Mouse (Mus musculus) hindbrain, embryonic 14.5 days (tissue): ENCODE measurements around the gene Rps6kc1. TPM values are rescaled to one million over a fixed set of nuclear protein-coding genes. Genes with fewer than 3 reads are reported as not detected.

ENCODE experiments used
- ATAC-seq: fragments of 200-750 bp; cut with Nextera tagmentation; 2 replicates; pipeline ENCODE4 v1.8.0; 2017; ENCODE audit warnings: moderate number of reproducible peaks, mild to moderate bottlenecking, moderate TSS enrichment, moderate library complexity; ENCODE audit not compliant: low FRiP score
- DNase-seq: peaks from one replicate; pipeline ENCODE4 v3.0.0-alpha.2; 2015; ENCODE audit warnings: low spot score
- H3K27ac ChIP-seq: fragments of 300-500 bp; sonication (generic); 2 replicates; pipeline ENCODE4 v1.5.1; 2014; ENCODE audit warnings: mild to moderate bottlenecking, moderate library complexity
- H3K27me3 ChIP-seq: fragments of 300-500 bp; sonication (generic); 2 replicates; pipeline ENCODE4 v1.6.1; 2014; ENCODE audit warnings: mild to moderate bottlenecking, low read length, mixed read lengths; ENCODE audit not compliant: control insufficient read depth, insufficient read depth
- H3K36me3 ChIP-seq: fragments of 300-500 bp; sonication (generic); replicated peaks from 2 replicates; pipeline ENCODE4 v1.6.1; 2014; ENCODE audit not compliant: control insufficient read depth, insufficient read depth
- H3K4me1 ChIP-seq: fragments of 300-500 bp; sonication (generic); replicated peaks from 2 replicates; pipeline ENCODE4 v1.6.1; 2014; ENCODE audit warnings: antibody characterized with exemption, low read length, mixed read lengths; ENCODE audit not compliant: control insufficient read depth, insufficient read depth
- H3K4me2 ChIP-seq: fragments of 300-500 bp; sonication (generic); replicated peaks from 2 replicates; pipeline ENCODE4 v1.6.1; 2014; ENCODE audit warnings: mild to moderate bottlenecking, moderate library complexity
- H3K4me3 ChIP-seq: fragments of 300-500 bp; sonication (generic); replicated peaks from 2 replicates; pipeline ENCODE4 v1.5.1; 2014; ENCODE audit warnings: mild to moderate bottlenecking, low read length
- H3K9ac ChIP-seq: fragments of 300-500 bp; sonication (generic); 2 replicates; pipeline ENCODE4 v1.6.1; 2014
- H3K9me3 ChIP-seq: fragments of 300-500 bp; sonication (generic); 2 replicates; pipeline ENCODE4 v1.6.1; 2016; ENCODE audit warnings: low read length; ENCODE audit not compliant: control insufficient read depth
- WGBS: fragments of 180-500 bp; shearing (Covaris S2); extraction: QIAGEN DNeasy Blood & Tissue Kit; methylation state at CpG from one replicate; pipeline ENCODE4 v1.1.7; 2014; 5-methylcytosine and 5-hydroxymethylcytosine counted together
- polyA plus RNA-seq: library from polyadenylated mRNA; unstranded; fragments of >200 nt; fragmentation: Nextera tagmentation; extraction: Ambion mirVana; gene quantifications from 2 replicates; pipeline ENCODE4 v1.2.1, GENCODE M21; 2014

The Rps6kc1 gene
- polyA plus RNA-seq, 1 experiment from 2014 or later: 27.7 TPM

DNA sequence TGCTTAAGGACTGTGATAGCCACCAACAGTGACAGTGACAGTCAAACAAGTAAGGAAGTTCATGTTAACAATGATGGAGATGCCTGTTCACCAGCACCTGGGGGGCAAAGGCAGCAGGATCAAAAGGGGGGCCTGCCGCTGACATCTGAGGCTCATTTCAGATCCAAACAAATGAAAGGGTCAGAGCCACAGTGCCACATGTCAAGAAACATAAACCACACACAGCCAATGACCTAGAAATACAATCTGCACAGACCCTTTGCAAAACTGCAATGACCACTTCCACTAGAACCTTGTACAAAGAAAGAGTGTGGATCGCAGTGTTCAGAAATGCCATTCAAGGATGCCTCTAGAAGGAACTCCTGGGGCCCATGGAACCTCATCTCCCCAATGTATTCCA, 23.5 kb downstream of the Rps6kc1 start:
- Histone ChIP-seq H3K27me3 (no peaks in the 10 kb centered on the region), H3K4me2 (no peak overlapping the region), H3K27ac (no peak overlapping the region), H3K4me1 (no peaks in the 10 kb centered on the region), H3K4me3 (no peak overlapping the region), H3K9me3 (no peaks in the 10 kb centered on the region), H3K36me3 (peaks cover 66% of the 10 kb centered on the region), H3K9ac (no peak overlapping the region)
- WGBS: 92% methylated on average over 2 of the region's 2 CpGs
- DNase-seq (no peak), ATAC-seq (no peak)

DNA sequence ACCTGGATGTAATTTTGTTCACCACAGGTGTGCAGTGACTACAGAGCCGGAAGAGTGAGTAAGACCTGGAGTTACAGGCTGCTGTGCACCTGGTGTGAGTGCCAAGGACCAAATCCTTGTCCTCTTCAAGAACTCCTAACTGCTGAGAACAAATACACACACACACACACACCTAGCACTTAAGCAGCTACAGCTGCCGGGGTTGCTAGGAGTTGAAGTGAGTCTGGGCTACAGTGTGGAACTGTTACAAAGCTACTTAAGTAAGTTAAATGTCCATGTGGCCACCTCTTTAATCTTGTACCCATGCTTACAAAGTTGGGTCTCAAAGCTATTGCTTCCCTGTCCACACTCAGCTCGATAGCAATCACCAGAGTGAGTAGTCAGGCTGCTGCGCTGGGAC, 25.6 kb downstream of the Rps6kc1 start:
- H3K27ac ChIP-seq: no peak overlapping the region
- H3K36me3 ChIP-seq: peaks cover 57% of the 10 kb centered on the region
- WGBS: 90% methylated on average over 4 of the region's 4 CpGs
- no peak overlapping the region for H3K4me3 ChIP-seq
- H3K27me3 ChIP-seq: no peaks in the 10 kb centered on the region
- H3K4me1 ChIP-seq: no peaks in the 10 kb centered on the region
- DNase-seq (no peak), ATAC-seq (no peak)
- H3K9ac ChIP-seq: no peak overlapping the region
- H3K9me3 ChIP-seq: no peaks in the 10 kb centered on the region
- H3K4me2 ChIP-seq: no peak overlapping the region

DNA sequence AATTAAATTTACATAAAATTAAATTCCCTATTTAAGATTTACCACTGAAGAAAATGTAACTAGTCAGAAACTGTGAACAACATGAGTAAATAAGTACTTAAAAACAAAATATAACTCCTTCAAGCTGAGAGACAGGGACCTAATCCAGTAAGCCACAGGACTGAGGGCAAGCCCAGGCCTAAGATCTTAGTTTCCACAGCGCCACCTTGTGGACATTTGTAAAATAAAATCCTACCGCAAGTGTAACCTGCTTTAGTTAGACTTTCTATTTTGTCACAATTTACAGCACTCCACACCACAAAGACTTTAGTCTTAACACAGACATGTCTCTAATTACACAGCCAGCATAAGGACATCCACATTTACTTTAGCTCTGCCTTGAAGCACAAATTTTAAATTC, 30.1 kb downstream of the Rps6kc1 start:
- Histone ChIP-seq H3K27ac (no peak overlapping the region), H3K36me3 (peaks cover 28% of the 10 kb centered on the region), H3K9me3 (no peaks in the 10 kb centered on the region), H3K4me3 (no peak overlapping the region), H3K4me2 (no peak overlapping the region), H3K27me3 (no peaks in the 10 kb centered on the region), H3K4me1 (no peaks in the 10 kb centered on the region), H3K9ac (no peak overlapping the region)
- WGBS: 4% methylated on average over 2 of the region's 2 CpGs
- peak; percentile 91 for DNase-seq
- ATAC-seq: no peak

DNA sequence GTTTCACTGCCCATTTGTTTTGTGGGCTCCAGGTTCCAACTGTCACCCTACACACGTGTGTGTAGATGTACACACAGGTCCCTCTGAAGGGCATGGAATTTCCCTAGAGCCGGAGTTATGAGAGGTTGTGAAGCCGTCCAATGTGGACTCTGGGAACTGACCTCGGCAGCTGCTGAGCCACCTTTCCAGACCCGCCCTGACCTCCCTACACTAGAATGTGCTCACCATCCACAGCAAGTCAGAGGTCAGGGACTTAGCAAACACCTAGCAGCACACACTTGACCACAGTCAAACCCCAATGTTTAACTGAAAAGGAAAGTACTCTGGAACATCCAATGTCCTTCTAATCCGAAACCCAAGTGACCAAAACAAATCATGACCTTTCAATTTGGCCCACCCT, 30.9 kb downstream of the Rps6kc1 start:
- H3K9ac ChIP-seq: no peak overlapping the region
- H3K9me3 ChIP-seq: no peaks in the 10 kb centered on the region
- no peak overlapping the region for H3K4me3 ChIP-seq
- WGBS: 91% methylated on average over 6 of the region's 6 CpGs
- DNase-seq (no peak), ATAC-seq (no peak)
- no peak overlapping the region for H3K4me2 ChIP-seq
- H3K27me3 ChIP-seq: no peaks in the 10 kb centered on the region
- H3K27ac ChIP-seq: no peak overlapping the region
- no peaks in the 10 kb centered on the region for H3K4me1 ChIP-seq
- H3K36me3 ChIP-seq: peaks cover 29% of the 10 kb centered on the region

DNA sequence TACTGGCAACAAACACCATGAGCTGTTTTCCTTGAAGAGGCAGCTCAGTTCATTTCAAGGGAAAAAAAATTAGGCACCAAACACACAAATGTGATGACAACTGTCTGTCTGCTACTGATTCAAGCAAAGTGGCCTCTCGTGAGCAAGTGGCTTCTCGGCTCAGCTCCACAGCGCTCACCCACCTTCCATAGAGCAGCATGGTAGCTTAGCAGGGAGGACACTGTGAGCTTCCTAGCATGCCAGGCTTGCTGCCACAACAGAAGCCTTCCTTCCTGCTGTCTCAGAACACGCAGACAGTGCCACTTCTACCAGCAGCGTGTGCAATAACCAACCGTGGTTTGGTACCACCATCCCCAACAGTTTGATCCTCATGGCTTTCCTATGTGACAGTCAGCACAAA, 35.8 kb downstream of the Rps6kc1 start:
- no peak for ATAC-seq
- H3K4me2 ChIP-seq: no peak overlapping the region
- WGBS: 97% methylated on average over 6 of the region's 6 CpGs

DNA sequence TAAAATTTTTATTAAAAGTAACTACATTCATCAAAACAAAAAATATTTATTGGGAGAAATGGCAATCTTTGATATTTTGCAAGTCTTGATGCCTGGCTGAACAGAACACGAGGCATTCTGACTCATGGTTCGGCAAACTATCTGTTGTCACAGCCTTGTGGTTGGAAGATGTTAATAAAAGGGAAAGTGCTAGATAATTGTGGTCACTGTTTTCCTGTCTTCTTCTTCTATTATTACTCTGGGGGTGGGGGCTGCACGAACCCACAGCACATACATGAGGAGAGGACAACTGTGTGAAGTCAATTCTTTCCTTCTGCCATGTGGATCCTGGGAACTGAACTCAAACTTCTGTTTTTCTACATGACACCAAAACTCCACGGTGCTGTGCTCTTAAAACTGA, 36.5 kb downstream of the Rps6kc1 start:
- no peaks in the 10 kb centered on the region for H3K27me3 ChIP-seq
- no peak overlapping the region for H3K4me2 ChIP-seq
- H3K4me1 ChIP-seq: no peaks in the 10 kb centered on the region
- H3K9me3 ChIP-seq: no peaks in the 10 kb centered on the region
- 91% methylated on average over 4 of the region's 4 CpGs for WGBS
- H3K4me3 ChIP-seq: no peak overlapping the region
- DNase-seq (no peak), ATAC-seq (no peak)
- no peak overlapping the region for H3K9ac ChIP-seq
- H3K27ac ChIP-seq: no peak overlapping the region
- H3K36me3 ChIP-seq: peaks cover 22% of the 10 kb centered on the region

More for the DNA sequence above, 35.8 kb downstream of the Rps6kc1 start:
- DNase-seq: no peak
- H3K9ac ChIP-seq: no peak overlapping the region
- H3K4me3 ChIP-seq: no peak overlapping the region
- no peaks in the 10 kb centered on the region for H3K27me3 ChIP-seq
- H3K4me1 ChIP-seq: no peaks in the 10 kb centered on the region
- H3K36me3 ChIP-seq: peaks cover 19% of the 10 kb centered on the region
- no peak overlapping the region for H3K27ac ChIP-seq
- H3K9me3 ChIP-seq: no peaks in the 10 kb centered on the region

DNA sequence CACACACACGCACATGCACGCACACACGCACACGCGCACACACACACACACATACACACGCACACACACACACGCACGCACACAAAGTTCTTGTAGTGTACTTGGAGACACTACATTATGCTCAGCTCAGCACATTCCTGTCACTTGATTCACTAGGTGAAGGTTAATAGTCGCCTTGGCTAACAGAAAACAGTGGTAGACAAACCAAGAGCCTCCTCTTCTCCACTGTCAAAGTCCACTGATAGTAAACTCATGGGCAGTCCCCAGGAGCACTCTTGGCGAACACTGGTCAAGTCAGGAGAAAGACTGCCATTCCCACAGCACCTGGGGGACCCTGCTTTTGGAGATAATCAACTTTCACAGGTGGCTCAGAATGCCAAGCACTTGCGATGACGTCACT, 40.5 kb downstream of the Rps6kc1 start:
- no peak overlapping the region for H3K27ac ChIP-seq

DNA sequence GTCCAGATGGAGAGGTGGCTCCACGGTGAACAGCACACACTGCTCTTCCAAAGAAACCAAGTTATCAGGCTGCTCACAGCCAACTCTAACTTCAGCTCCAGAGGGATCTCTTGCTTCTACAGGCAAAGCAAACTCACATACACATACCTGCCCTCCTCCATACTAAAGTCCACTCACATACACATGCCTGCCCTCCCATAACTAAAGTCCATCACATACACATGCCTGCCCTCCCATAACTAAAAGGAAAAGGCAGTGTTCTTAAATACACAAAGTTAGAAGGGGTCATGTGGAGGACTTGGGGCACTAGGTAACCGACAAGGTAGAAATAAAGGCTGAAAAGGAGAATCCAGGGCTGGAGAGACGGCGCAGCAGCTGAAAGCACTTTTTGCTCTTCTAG, 41.6 kb downstream of the Rps6kc1 start:
- DNase-seq (no peak), ATAC-seq (no peak)
- Histone ChIP-seq H3K9ac (no peak overlapping the region), H3K4me3 (no peak overlapping the region), H3K9me3 (no peaks in the 10 kb centered on the region), H3K27ac (no peak overlapping the region), H3K36me3 (peaks cover 42% of the 10 kb centered on the region), H3K27me3 (no peaks in the 10 kb centered on the region), H3K4me2 (no peak overlapping the region), H3K4me1 (no peaks in the 10 kb centered on the region)
- WGBS: 97% methylated on average over 4 of the region's 4 CpGs

More for the DNA sequence above, 40.5 kb downstream of the Rps6kc1 start:
- Histone ChIP-seq H3K4me3 (no peak overlapping the region), H3K9me3 (no peaks in the 10 kb centered on the region), H3K4me1 (no peaks in the 10 kb centered on the region), H3K27me3 (no peaks in the 10 kb centered on the region), H3K36me3 (peaks cover 44% of the 10 kb centered on the region), H3K4me2 (no peak overlapping the region), H3K9ac (no peak overlapping the region)
- 94% methylated on average over 12 of the region's 12 CpGs for WGBS
- ATAC-seq: no peak
- DNase-seq: no peak

DNA sequence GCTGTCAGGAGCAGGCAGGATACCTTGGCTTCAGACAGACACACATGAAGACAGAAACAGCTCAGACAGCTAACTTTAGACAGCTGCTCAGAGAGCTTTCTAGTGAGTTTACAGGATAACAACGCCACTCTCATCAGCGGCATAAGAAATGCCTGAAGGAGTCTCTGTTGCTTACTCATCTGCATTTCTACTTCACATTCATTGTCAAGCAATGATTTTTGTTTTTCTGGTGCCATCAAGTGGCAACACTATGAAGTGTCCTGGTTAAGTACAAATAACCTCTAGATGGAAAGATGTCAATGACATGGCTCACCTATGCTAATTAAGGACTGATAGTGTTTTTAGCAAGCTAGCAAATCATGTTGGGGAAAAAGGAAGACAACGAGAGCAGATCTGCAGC, 42.8 kb downstream of the Rps6kc1 start:
- Histone ChIP-seq H3K9ac (no peak overlapping the region), H3K36me3 (peaks cover 42% of the 10 kb centered on the region), H3K4me2 (no peak overlapping the region), H3K4me3 (no peak overlapping the region), H3K27me3 (no peaks in the 10 kb centered on the region), H3K9me3 (no peaks in the 10 kb centered on the region), H3K27ac (no peak overlapping the region), H3K4me1 (no peaks in the 10 kb centered on the region)
- ATAC-seq (no peak), DNase-seq (peak; percentile 70)
- 64% methylated on average over 3 of the region's 3 CpGs for WGBS

DNA sequence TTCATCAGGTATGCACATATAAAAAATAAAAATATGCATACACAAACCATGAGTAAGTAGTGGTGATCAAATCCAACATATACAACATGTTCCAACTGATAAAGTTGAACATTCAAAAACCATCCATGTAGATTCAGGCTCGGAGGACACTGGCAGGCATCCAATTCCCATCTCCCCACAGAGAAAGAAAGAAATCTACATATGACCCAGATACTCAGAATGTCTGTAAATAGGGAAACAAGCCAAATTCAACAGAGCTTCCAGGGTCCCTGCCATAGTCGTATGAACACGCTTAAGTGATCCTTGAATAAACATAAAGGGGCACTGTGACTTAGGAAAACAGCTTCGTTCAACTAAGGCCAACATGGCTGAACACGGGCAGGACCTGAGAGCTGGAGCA, 49.9 kb downstream of the Rps6kc1 start:
- H3K27ac ChIP-seq: no peak overlapping the region
- 66% methylated on average over 5 of the region's 5 CpGs for WGBS
- H3K4me2 ChIP-seq: no peak overlapping the region
- peaks cover 6% of the 10 kb centered on the region for H3K36me3 ChIP-seq
- H3K9ac ChIP-seq: no peak overlapping the region
- no peaks in the 10 kb centered on the region for H3K27me3 ChIP-seq
- DNase-seq (peak; percentile 64), ATAC-seq (no peak)
- H3K4me3 ChIP-seq: no peak overlapping the region
- H3K9me3 ChIP-seq: no peaks in the 10 kb centered on the region
- H3K4me1 ChIP-seq: no peaks in the 10 kb centered on the region
